Mouse (Mus musculus): ENCODE results near the gene Zcchc3. TPM values are rescaled to one million over a fixed set of nuclear protein-coding genes. Genes with fewer than 3 reads are reported as not detected.
A peak's percentile ranks its signal among the peaks of the same experiment; 100 is the strongest.

Zcchc3 gene
- polyA plus RNA-seq, 1 experiment from 2014 or later, result 35.0 TPM

DNA sequence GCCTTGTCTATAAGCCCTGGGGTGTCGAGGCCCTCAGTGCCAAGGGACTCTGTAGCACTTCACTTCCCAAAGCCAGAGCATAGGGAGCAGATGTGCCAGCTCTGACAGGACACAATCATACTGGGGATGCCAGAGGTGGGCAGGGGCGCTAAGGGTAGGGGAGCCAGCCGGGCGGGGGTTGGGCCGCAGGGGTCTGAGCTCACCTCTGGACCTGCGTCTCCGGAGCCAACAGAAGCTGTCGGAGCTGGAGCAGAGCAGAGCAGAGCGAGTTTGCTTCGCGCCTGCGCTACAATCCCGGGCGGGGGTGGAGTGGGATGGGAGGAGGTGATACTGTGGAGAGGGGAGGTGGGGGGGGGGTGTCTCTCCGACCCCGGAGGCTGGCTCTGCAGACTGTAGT lies 38.5 kb downstream of the Zcchc3 start, which contains the start of gene Nrsn2:
Nrsn2 (minus strand) TSS at position 294 of the 397 bp plus-strand sequence.
- ATAC-seq (ENCODE audit: insufficient number of reproducible peaks, low FRiP score, low TSS enrichment, low read depth), result no peak
- Histone ChIP-seq H3K4me2 (peak within 1 kb of the TSS; percentile 32), H3K36me3 (no peaks in the 10 kb centered on the region), H3K9me3 (no peaks in the 10 kb centered on the region), H3K9ac (no peak within 1 kb of the TSS), H3K27ac (no peak within 1 kb of the TSS), H3K27me3 (peaks cover 23% of the 10 kb centered on the region), H3K4me3 (peak within 1 kb of the TSS; percentile 16), H3K4me1 (peaks cover 14% of the 10 kb centered on the region)
- 1% methylated on average over 11 of the region's 16 CpGs for WGBS

DNA sequence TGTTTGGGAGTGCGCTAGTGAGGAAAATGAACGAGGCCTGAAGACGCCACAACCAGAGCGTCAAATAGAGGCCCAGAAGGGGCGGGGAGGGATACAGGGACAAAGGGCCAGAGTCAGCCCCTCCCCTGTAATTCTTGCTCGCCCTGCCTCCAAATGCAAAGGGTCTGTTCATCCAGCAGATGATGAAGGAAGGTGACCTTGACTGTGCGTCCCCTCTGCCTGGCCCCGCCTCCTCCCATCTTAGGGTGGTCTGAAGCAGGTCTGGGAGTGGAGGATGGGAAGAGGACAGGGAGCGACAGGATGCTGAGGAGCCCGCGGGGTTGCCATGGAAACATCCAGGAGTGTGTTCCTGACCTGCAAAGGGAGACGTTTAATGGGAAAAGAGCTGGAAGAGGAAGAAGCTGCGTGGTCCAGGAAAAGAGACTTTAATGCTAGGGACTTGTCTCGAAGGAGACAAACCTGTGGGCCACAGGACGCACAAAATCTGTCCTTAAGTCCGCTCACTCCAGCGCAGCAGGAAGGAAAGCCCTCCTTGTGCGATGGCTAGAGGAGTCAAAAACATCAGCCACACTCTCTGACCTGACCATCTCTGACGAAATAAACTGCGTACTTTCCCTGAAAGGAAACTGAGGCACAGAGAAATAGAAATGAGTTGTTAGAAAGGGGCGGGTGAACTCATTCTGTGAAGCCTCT lies 39.0 kb downstream of the Zcchc3 start:
- no peak overlapping the region for H3K27ac ChIP-seq
- no peak for ATAC-seq (ENCODE audit: insufficient number of reproducible peaks, low FRiP score, low TSS enrichment, low read depth)
- H3K27me3 ChIP-seq, result peaks cover 23% of the 10 kb centered on the region
- WGBS, result 10% methylated on average over 21 of the region's 21 CpGs
- no peaks in the 10 kb centered on the region for H3K36me3 ChIP-seq
- no peaks in the 10 kb centered on the region for H3K9me3 ChIP-seq
- peak overlapping the region; percentile 32 for H3K4me2 ChIP-seq
- no peak overlapping the region for H3K9ac ChIP-seq
- H3K4me3 ChIP-seq, result 0 out of 2 replicates have a peak overlapping the region, but pooled peaks have one; percentile 16
- peaks cover 14% of the 10 kb centered on the region for H3K4me1 ChIP-seq

DNA sequence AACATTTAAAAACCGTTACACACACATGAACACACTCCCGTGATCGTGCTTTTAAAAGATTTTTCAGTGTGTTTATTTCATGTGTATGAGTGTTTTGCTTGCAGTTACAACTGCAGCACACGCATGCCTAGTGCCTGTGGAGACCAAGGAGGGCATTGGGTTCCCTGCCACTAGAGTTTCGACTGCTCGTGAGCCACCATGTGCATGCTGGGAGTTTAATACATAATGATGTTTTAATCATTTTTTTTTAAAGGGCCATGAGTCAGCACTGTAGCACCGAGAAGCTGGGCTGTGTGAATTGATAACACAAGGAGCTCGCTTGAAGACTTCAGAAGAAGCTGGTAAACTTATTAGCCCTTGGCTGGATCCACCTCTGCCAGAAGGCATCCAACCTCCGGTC lies 41.3 kb downstream of the Zcchc3 start:
- peaks cover 15% of the 10 kb centered on the region for H3K4me1 ChIP-seq
- WGBS, result 69% methylated on average over 9 of the region's 9 CpGs
- ATAC-seq (ENCODE audit: insufficient number of reproducible peaks, low FRiP score, low TSS enrichment, low read depth), result no peak

DNA sequence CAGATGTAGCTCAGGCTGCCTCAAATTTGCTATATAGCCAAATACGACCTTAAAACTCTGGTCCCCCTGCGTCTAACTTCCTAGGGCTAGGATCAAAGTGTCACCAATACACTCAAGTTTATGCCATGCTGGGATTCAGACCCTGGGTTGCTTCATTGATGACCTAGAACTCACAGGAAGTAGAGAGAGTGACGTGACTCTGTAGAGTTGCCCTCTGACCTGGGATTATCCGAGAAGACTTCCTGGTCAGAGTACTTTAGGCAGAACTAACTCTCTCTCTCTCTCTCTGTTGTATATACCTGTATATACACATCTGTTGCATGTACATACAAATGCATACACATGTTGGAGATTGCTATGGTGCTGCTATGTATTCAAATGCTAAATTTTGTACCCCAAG lies 42.2 kb downstream of the Zcchc3 start:
- no peaks in the 10 kb centered on the region for H3K36me3 ChIP-seq
- WGBS, result 56% methylated on average over 4 of the region's 4 CpGs
- H3K9ac ChIP-seq, result no peak overlapping the region
- H3K4me3 ChIP-seq, result no peak overlapping the region
- no peak overlapping the region for H3K27ac ChIP-seq
- no peaks in the 10 kb centered on the region for H3K9me3 ChIP-seq
- peaks cover 27% of the 10 kb centered on the region for H3K27me3 ChIP-seq
- peaks cover 16% of the 10 kb centered on the region for H3K4me1 ChIP-seq
- H3K4me2 ChIP-seq, result no peak overlapping the region
- no peak for ATAC-seq (ENCODE audit: insufficient number of reproducible peaks, low FRiP score, low TSS enrichment, low read depth)

More for the DNA sequence above, 41.3 kb downstream of the Zcchc3 start:
- H3K36me3 ChIP-seq, result no peaks in the 10 kb centered on the region
- no peaks in the 10 kb centered on the region for H3K9me3 ChIP-seq
- no peak overlapping the region for H3K4me3 ChIP-seq
- no peak overlapping the region for H3K9ac ChIP-seq
- no peak overlapping the region for H3K4me2 ChIP-seq
- H3K27me3 ChIP-seq, result peaks cover 27% of the 10 kb centered on the region
- no peak overlapping the region for H3K27ac ChIP-seq

DNA sequence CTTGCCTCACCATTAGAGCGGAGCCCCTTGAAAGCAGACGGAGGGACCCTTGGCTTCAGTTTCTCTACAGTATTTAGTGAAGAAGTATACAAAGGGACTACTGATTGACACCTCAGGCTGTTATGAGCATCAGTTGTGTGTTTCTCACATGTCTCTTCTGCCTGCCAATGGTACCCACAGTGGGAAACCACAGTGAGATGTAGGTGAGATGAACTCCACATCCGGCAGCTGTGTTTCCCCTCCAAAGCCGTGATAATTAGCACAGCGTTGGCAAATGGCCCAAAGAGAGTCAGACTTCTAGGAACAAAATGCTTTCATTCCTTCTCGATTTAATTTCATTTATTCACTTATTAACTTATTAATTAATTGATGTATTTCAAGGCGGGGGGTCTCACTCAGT lies 42.7 kb downstream of the Zcchc3 start:
- Histone ChIP-seq H3K4me3 (no peak overlapping the region), H3K9ac (no peak overlapping the region), H3K27ac (no peak overlapping the region), H3K4me1 (peaks cover 16% of the 10 kb centered on the region), H3K9me3 (no peaks in the 10 kb centered on the region), H3K4me2 (no peak overlapping the region), H3K27me3 (peaks cover 26% of the 10 kb centered on the region), H3K36me3 (no peaks in the 10 kb centered on the region)
- no peak for ATAC-seq (ENCODE audit: insufficient number of reproducible peaks, low FRiP score, low TSS enrichment, low read depth)
- 80% methylated on average over 7 of the region's 7 CpGs for WGBS

DNA sequence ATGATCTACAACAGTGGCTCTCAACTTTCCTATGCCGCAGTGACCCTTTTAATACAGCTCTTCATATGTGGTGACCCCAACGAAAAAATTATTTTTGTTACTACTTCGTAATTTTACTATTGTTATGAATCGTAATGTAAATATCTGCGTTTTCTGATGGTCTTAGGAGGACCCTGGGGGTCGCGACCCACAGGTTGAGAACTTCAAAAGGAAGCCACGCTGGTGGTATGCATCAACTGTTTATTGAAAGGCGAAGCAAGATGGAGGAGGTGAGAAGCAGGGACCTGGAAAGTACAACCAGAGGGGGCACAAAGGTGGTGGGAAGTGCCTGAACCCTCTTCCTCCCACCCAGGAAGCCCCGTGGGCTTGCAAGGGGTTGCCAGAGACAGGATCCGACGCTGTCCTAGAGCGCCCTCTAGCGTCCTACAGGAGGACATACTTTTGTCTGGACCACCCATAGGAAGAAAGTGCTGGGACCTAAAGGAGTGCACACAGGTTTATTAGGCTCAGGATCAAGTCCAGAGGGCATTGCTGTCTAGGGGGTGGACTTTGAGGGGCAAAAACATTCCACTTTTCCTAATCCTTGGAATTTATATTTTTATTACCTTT lies 46.2 kb downstream of the Zcchc3 start:
- no peak overlapping the region for H3K9ac ChIP-seq
- H3K27ac ChIP-seq, result no peak overlapping the region
- no peaks in the 10 kb centered on the region for H3K36me3 ChIP-seq
- 0 out of 2 replicates have a peak, but pooled peaks cover 4% of the 10 kb centered on the region for H3K27me3 ChIP-seq
- ATAC-seq (ENCODE audit: insufficient number of reproducible peaks, low FRiP score, low TSS enrichment, low read depth), result no peak
- no peaks in the 10 kb centered on the region for H3K9me3 ChIP-seq
- WGBS, result 31% methylated on average over 14 of the region's 14 CpGs
- H3K4me2 ChIP-seq, result 0 out of 2 replicates have a peak overlapping the region, but pooled peaks have one; percentile 25
- H3K4me3 ChIP-seq, result no peak overlapping the region
- H3K4me1 ChIP-seq, result peaks cover 6% of the 10 kb centered on the region; the same call in 1 of the 2 replicates

DNA sequence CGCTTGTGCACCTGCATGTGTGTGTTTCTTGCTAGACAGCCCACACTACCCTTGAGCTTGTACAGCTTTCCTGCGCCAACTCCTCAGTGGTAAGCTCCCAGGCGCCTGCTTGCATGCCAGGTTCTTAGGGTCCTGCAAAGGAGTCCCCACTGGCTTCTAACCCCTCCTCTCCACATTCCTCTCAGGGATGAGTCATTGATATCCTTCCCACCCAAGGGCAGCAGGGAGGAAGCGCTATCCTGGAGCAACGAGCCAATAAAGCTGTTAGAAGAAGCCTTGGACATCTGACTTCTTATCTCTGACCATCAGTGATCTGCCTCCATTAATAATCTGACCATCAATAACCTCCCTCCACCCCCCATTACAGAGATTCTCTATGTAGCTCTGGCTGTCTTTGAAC lies 46.9 kb downstream of the Zcchc3 start:
- H3K4me2 ChIP-seq, result no peak overlapping the region
- no peak overlapping the region for H3K27ac ChIP-seq
- 0 out of 2 replicates have a peak, but pooled peaks cover 4% of the 10 kb centered on the region for H3K27me3 ChIP-seq
- H3K36me3 ChIP-seq, result no peaks in the 10 kb centered on the region
- no peaks in the 10 kb centered on the region for H3K9me3 ChIP-seq
- H3K9ac ChIP-seq, result no peak overlapping the region
- H3K4me1 ChIP-seq, result peaks cover 9% of the 10 kb centered on the region; the same call in 1 of the 2 replicates
- 68% methylated on average over 5 of the region's 5 CpGs for WGBS
- no peak overlapping the region for H3K4me3 ChIP-seq
- ATAC-seq (ENCODE audit: insufficient number of reproducible peaks, low FRiP score, low TSS enrichment, low read depth), result no peak

DNA sequence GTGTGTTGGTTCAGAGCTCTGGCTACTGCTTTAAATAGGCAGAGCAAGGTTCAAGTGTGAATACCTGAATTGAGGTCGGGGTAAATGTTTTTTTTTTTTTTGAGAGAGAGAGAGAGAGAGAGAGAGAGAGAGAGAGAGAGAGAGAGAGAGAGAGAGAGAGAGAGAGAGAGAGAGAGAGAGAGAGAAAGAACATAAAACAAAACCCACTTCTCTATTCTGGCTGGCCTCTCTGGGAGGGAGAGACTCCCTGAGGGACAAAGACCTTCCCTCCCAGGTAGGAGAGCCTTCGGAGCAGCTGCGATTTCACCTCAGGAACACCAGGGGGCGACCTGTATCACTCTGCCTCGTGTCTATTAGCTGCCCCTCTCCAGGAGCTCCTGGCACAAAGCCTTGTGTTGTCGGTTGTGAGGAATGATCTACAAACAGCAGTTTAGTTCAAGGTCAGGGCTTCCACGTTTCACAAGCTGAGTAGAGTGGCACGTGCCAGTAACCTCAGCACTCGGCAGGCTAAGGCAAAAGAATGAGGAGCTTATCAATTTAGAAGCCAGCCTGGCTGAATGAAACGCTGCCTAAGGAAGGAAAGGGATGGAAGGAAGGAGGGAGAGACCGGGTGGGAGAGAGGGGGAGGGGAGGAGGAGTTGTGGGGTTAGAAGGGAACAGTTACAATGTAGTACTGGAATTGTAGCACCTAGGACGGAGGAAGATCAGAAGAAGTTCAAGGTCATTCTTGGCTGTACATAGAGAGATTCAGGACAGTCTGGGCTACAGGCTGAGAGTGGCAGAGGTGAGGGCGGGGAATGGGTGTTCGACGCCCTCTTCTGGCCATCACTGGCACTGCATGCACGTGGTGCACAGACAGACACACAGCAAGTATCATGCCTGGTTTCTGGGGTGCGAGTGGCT lies 51.3 kb downstream of the Zcchc3 start:
- Histone ChIP-seq H3K36me3 (no peaks in the 10 kb centered on the region), H3K4me3 (peak overlapping the region; percentile 23), H3K9me3 (no peaks in the 10 kb centered on the region), H3K27ac (no peak overlapping the region), H3K4me2 (peak overlapping the region; percentile 47), H3K27me3 (no peaks in the 10 kb centered on the region), H3K4me1 (peaks cover 7% of the 10 kb centered on the region; the same call in 1 of the 2 replicates), H3K9ac (no peak overlapping the region)
- ATAC-seq (ENCODE audit: insufficient number of reproducible peaks, low FRiP score, low TSS enrichment, low read depth), result peak; percentile 36; the same call in 1 of the 2 replicates
- WGBS, result 10% methylated on average over 17 of the region's 17 CpGs

Other genes with a start within 250 kb of the Zcchc3 start
- gene Csnk2a1, start 188.2 kb downstream of the Zcchc3 start, polyA plus RNA-seq (2015; fragmentation: Nextera tagmentation; extraction: Ambion mirVana), result 74.6 and 93.0 TPM in 2 replicates
- 43.5 and 48.0 TPM in 2 replicates for gene Tbc1d20, start 121.2 kb downstream of the Zcchc3 start, polyA plus RNA-seq (2015; fragmentation: Nextera tagmentation; extraction: Ambion mirVana)
- gene Rbck1, start 82.4 kb downstream of the Zcchc3 start, polyA plus RNA-seq (2015; fragmentation: Nextera tagmentation; extraction: Ambion mirVana), result 86.3 and 91.7 TPM in 2 replicates
- gene Trib3, start 71.0 kb downstream of the Zcchc3 start, polyA plus RNA-seq (2015; fragmentation: Nextera tagmentation; extraction: Ambion mirVana), result 2.9 and 4.5 TPM in 2 replicates
- gene Nrsn2, start 38.4 kb downstream of the Zcchc3 start, polyA plus RNA-seq (2015; fragmentation: Nextera tagmentation; extraction: Ambion mirVana), result 1.0 and 1.5 TPM in 2 replicates
- gene Sox12, start 17.0 kb downstream of the Zcchc3 start, polyA plus RNA-seq (2015; fragmentation: Nextera tagmentation; extraction: Ambion mirVana), result 5.2 and 6.6 TPM in 2 replicates
- 0.10 TPM in 1 of 2 replicates, not detected in the other for gene 6820408C15Rik, start 560 bp upstream of the Zcchc3 start, polyA plus RNA-seq (2015; fragmentation: Nextera tagmentation; extraction: Ambion mirVana)
- not detected in 2 replicates for gene Defb23, start 49.6 kb upstream of the Zcchc3 start, polyA plus RNA-seq (2015; fragmentation: Nextera tagmentation; extraction: Ambion mirVana)
- gene Defb20, start 62.0 kb upstream of the Zcchc3 start, polyA plus RNA-seq (2015; fragmentation: Nextera tagmentation; extraction: Ambion mirVana), result not detected in 2 replicates
- gene Defb22, start 75.1 kb upstream of the Zcchc3 start, polyA plus RNA-seq (2015; fragmentation: Nextera tagmentation; extraction: Ambion mirVana), result not detected in 2 replicates
- gene Defb26, start 96.7 kb upstream of the Zcchc3 start, polyA plus RNA-seq (2015; fragmentation: Nextera tagmentation; extraction: Ambion mirVana), result not detected in 2 replicates
- not detected in 2 replicates for gene Defb28, start 103.2 kb upstream of the Zcchc3 start, polyA plus RNA-seq (2015; fragmentation: Nextera tagmentation; extraction: Ambion mirVana)
- gene Defb29, start 125.1 kb upstream of the Zcchc3 start, polyA plus RNA-seq (2015; fragmentation: Nextera tagmentation; extraction: Ambion mirVana), result not detected in 2 replicates
- gene Gm17416, start 154.3 kb upstream of the Zcchc3 start, polyA plus RNA-seq (2015; fragmentation: Nextera tagmentation; extraction: Ambion mirVana), result not detected in 2 replicates
- not detected in 2 replicates for gene Defb21, start 157.7 kb upstream of the Zcchc3 start, polyA plus RNA-seq (2015; fragmentation: Nextera tagmentation; extraction: Ambion mirVana)
- not detected in 2 replicates for gene Defb19, start 165.3 kb upstream of the Zcchc3 start, polyA plus RNA-seq (2015; fragmentation: Nextera tagmentation; extraction: Ambion mirVana)
- not detected in 2 replicates for gene Defb45, start 184.4 kb upstream of the Zcchc3 start, polyA plus RNA-seq (2015; fragmentation: Nextera tagmentation; extraction: Ambion mirVana)
- gene Defb36, start 189.3 kb upstream of the Zcchc3 start, polyA plus RNA-seq (2015; fragmentation: Nextera tagmentation; extraction: Ambion mirVana), result not detected in 2 replicates
- gene Defb25, start 208.0 kb upstream of the Zcchc3 start, polyA plus RNA-seq (2015; fragmentation: Nextera tagmentation; extraction: Ambion mirVana), result 0.92 and 1.1 TPM in 2 replicates
- gene Rem1, start 211.9 kb upstream of the Zcchc3 start, polyA plus RNA-seq (2015; fragmentation: Nextera tagmentation; extraction: Ambion mirVana), result 5.2 and 7.4 TPM in 2 replicates

Data from limb, embryonic 15.5 days (tissue).